Mouse (Mus musculus): Measurements from ENCODE around the gene Olfml2a. TPM values are rescaled to one million over a fixed set of nuclear protein-coding genes. Genes with fewer than 3 reads are reported as not detected.
A peak's percentile ranks its signal among the peaks of the same experiment; 100 is the strongest.
"Not testable (repeated sequence)": the region's sequence is repeated elsewhere in the genome, so short reads cannot be mapped to it uniquely, and the experiment has no call there.

Olfml2a gene
- polyA plus RNA-seq, 1 experiment from 2014 or later, result 3.6 TPM

DNA sequence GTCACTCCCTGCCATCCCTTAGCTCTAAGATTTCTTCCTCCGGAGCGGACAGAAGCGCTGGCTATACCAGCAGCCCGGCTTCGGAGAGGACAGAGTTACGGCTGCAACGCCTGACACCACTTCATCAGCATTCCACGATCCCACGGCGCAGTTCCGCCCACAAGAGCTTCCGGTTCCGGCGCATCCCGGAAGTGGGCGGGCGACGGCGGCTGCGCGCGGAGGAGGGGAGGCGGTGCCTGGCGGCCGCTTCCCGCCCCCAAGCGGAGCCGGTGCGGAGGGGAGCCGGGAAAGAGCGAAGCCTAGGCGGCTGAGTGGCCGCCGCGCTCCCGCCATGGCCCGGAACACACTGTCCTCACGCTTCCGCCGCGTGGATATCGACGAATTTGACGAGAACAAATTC, 76.1 kb downstream of the Olfml2a start:
- ATAC-seq (replicated peaks), result peak; percentile 89

DNA sequence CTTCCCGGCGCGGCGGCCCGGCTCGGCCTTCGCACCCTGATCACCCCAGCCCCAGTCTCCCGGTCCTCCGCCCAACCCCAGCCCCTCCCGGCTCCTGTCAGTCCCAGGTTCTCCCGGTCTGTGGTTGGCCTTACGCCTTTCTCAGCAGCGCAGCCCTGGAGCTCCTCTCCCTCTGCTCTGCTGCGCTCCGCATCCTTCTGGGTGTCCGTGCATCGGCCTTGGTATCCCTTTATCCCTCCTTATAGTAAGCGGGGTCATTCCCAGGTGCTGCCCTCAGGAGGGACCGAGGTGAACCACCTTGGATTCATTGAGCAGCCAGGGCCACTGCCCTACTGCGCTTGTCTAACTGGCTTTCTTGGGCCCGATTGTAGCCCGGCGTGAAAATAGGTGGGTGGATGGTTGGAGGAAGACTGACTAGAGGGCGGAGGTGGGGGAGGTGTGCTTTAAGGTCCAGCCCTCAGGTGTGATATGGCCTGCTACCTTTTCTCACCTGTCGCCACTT, 76.6 kb downstream of the Olfml2a start:
- WGBS, result under 1% methylated on average over 25 of the region's 25 CpGs
- peak; percentile 55 for ATAC-seq (replicated peaks)
- 0 out of 2 replicates have a peak, but pooled peaks cover 4% of the 10 kb centered on the region for H3K36me3 ChIP-seq (replicated peaks)
- peaks cover 56% of the 10 kb centered on the region for H3K4me1 ChIP-seq
- peak overlapping the region; percentile 78 for H3K4me3 ChIP-seq
- H3K4me2 ChIP-seq, result peak overlapping the region; percentile 63
- H3K27ac ChIP-seq, result peak overlapping the region; percentile 91
- H3K9me3 ChIP-seq, result no peaks in the 10 kb centered on the region
- no peaks in the 10 kb centered on the region for H3K27me3 ChIP-seq (replicated peaks)
- H3K9ac ChIP-seq, result peak overlapping the region; percentile 85

More for the DNA sequence above, 76.1 kb downstream of the Olfml2a start:
- peak overlapping the region; percentile 91 for H3K27ac ChIP-seq
- H3K36me3 ChIP-seq (replicated peaks), result peaks cover under 1% of the 10 kb centered on the region; the same call in 1 of the 2 replicates
- peak overlapping the region; percentile 78 for H3K4me3 ChIP-seq
- no peaks in the 10 kb centered on the region for H3K9me3 ChIP-seq
- H3K27me3 ChIP-seq (replicated peaks), result no peaks in the 10 kb centered on the region
- peak overlapping the region; percentile 63 for H3K4me2 ChIP-seq
- under 1% methylated on average over 44 of the region's 44 CpGs for WGBS
- peak overlapping the region; percentile 85 for H3K9ac ChIP-seq
- peaks cover 61% of the 10 kb centered on the region for H3K4me1 ChIP-seq

DNA sequence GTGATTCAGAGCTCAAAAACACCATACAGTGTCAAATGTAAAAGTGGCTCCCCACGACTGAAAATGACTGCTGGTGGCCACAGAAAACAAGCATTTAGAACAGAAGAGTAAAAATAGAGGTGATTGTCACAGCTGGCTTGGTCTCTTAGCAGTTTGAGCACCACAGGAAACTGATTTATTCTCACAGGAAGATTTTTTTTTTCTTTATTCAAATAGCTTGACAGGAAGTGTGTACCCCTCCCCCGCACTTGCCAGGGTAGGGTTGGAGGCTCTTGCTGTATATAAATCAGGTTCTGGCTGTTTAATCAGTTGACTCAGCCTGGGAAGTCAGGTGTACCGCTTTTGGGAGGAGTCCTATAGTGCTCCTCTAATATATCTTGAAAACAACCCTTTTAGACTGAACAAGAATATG, 77.2 kb downstream of the Olfml2a start:
- Histone ChIP-seq H3K4me3 (peak overlapping the region; percentile 78), H3K4me2 (peak overlapping the region; percentile 63), H3K27me3 (replicated peaks) (no peaks in the 10 kb centered on the region), H3K36me3 (replicated peaks) (peaks cover 8% of the 10 kb centered on the region), H3K27ac (peak overlapping the region; percentile 91; the same call in 1 of the 2 replicates), H3K9me3 (no peaks in the 10 kb centered on the region), H3K9ac (peak overlapping the region; percentile 85), H3K4me1 (peaks cover 51% of the 10 kb centered on the region)
- WGBS, result 30% methylated on average over 3 of the region's 3 CpGs
- ATAC-seq (replicated peaks), result no peak

DNA sequence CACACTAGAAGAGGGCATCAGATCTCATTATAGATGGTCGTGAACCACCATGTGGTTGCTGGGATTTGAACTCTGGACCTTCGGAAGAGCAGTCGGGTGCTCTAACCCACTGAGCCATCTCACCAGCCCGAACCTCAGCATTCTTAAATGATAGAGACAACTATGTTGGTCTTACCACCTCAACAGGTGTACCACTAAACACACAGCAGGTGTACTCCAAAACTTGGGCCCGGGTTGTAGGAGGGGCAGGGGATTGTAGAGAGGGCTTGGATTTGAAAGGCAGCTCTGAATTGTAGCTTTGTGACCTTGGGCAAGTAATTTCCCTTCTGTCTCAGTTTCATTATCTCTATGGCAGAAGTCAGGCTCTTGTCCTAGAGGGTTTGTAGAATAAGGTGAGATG, 78.4 kb downstream of the Olfml2a start:
- not testable (repeated sequence) for H3K27me3 ChIP-seq (replicated peaks); H3K27ac ChIP-seq; H3K9me3 ChIP-seq; ATAC-seq (replicated peaks); H3K9ac ChIP-seq; H3K4me2 ChIP-seq; H3K4me3 ChIP-seq
- H3K36me3 ChIP-seq (replicated peaks), result peaks cover 20% of the 10 kb centered on the region
- 94% methylated on average over 5 of the region's 5 CpGs for WGBS
- peaks cover 46% of the 10 kb centered on the region for H3K4me1 ChIP-seq

DNA sequence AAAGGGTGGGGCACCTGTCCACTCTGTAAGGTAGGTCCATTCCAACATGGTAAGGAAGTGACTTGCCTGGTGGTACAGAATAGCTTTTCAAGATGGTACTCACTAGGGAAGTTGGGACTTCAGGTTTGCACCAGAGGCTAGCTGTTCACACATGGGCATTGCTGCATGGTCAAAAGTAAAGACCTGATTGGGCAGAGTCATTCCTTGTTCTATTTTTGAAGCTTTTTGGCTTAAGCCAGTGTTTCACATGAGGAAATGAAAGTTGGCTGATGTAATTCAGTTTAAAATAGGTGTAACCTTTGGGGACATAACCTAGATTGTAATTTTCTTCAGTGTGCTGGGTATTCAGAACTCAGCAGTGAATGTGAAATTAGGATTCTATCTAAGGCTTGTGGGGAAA, 79.5 kb downstream of the Olfml2a start:
- H3K4me1 ChIP-seq, result peaks cover 39% of the 10 kb centered on the region
- H3K27me3 ChIP-seq (replicated peaks), result no peaks in the 10 kb centered on the region
- ATAC-seq (replicated peaks), result no peak
- H3K9ac ChIP-seq, result no peak overlapping the region
- peaks cover 29% of the 10 kb centered on the region for H3K36me3 ChIP-seq (replicated peaks)
- no peak overlapping the region for H3K4me3 ChIP-seq
- H3K4me2 ChIP-seq, result no peak overlapping the region
- H3K9me3 ChIP-seq, result no peaks in the 10 kb centered on the region
- H3K27ac ChIP-seq, result no peak overlapping the region

DNA sequence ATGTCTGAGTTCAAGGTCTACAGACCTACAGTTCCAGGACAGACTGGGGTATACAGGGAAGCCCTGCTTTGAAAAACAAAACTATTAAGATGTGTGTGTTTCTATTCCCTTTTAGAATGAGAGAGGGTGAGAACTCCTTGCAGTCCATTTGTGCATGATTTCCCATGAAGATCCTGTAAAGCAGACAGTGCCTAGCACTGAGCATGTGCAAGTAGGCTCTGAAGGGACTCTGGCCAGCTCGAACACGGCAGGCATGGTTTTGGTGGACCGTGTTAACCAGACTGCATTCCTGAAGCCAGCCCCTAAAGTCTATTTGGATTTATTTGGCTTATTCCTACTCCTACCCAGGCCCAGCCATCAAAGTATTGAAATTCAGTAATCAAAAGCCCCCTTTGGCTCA, 80.2 kb downstream of the Olfml2a start:
- Histone ChIP-seq H3K27me3 (replicated peaks) (no peaks in the 10 kb centered on the region), H3K36me3 (replicated peaks) (peaks cover 35% of the 10 kb centered on the region), H3K4me2 (no peak overlapping the region), H3K9me3 (no peaks in the 10 kb centered on the region), H3K4me3 (no peak overlapping the region), H3K9ac (no peak overlapping the region), H3K27ac (no peak overlapping the region), H3K4me1 (peaks cover 32% of the 10 kb centered on the region)
- ATAC-seq (replicated peaks), result no peak
- WGBS, result 84% methylated on average over 3 of the region's 3 CpGs

DNA sequence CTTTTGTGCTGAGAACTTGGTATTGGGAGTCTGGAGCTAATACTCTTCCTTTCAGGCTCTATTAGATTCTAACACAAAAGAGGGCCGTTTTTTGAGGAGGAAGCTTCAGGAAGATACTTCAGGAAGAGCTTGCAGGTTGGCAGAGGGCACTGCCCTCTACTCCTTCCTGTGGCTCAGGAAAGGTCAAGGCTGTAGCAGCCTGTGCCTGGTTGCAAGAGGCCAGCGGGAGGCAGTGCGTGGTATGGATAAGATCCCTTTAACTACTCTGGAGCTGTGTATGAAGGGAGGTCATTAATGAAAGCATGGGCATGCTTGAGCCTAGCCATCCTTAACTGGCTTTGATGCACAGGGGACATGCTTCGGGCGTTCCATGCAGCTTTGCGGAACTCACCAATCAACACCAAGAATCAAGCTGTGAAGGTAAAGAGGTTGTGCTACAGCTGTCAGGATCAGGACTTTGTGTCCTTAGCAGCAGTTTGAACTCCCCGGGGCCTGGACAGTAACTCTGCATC, 81.0 kb downstream of the Olfml2a start:
- no peaks in the 10 kb centered on the region for H3K9me3 ChIP-seq
- H3K36me3 ChIP-seq (replicated peaks), result peaks cover 41% of the 10 kb centered on the region
- H3K27me3 ChIP-seq (replicated peaks), result no peaks in the 10 kb centered on the region
- ATAC-seq (replicated peaks), result no peak
- H3K27ac ChIP-seq, result no peak overlapping the region
- no peak overlapping the region for H3K9ac ChIP-seq
- H3K4me3 ChIP-seq, result no peak overlapping the region
- H3K4me2 ChIP-seq, result no peak overlapping the region
- WGBS, result 81% methylated on average over 7 of the region's 7 CpGs
- H3K4me1 ChIP-seq, result peaks cover 26% of the 10 kb centered on the region

Other genes starting within 250 kb of the Olfml2a start
- gene Nr5a1, start 217.4 kb upstream of the Olfml2a start, polyA plus RNA-seq (2015; fragmentation: Nextera tagmentation; extraction: Ambion mirVana), result 0.58 and 1.0 TPM in 2 replicates
- gene Nr6a1, start 4.3 kb upstream of the Olfml2a start, polyA plus RNA-seq (2015; fragmentation: Nextera tagmentation; extraction: Ambion mirVana), result 1.6 and 1.8 TPM in 2 replicates
- gene Wdr38, start 65.5 kb downstream of the Olfml2a start, polyA plus RNA-seq (2015; fragmentation: Nextera tagmentation; extraction: Ambion mirVana), result 1.8 and 1.9 TPM in 2 replicates
- gene Arpc5l, start 73.4 kb downstream of the Olfml2a start, polyA plus RNA-seq (2015; fragmentation: Nextera tagmentation; extraction: Ambion mirVana), result 129 and 136 TPM in 2 replicates
- 523 and 527 TPM in 2 replicates for gene Rpl35, start 73.6 kb downstream of the Olfml2a start, polyA plus RNA-seq (2015; fragmentation: Nextera tagmentation; extraction: Ambion mirVana)
- gene Golga1, start 133.6 kb downstream of the Olfml2a start, polyA plus RNA-seq (2015; fragmentation: Nextera tagmentation; extraction: Ambion mirVana), result 34.5 and 38.2 TPM in 2 replicates

Data from midbrain, embryonic 15.5 days (tissue).